Mouse (Mus musculus): ENCODE data around the gene Artn.
A peak's percentile ranks its signal among the peaks of the same experiment; 100 is the strongest.

The Artn gene

DNA sequence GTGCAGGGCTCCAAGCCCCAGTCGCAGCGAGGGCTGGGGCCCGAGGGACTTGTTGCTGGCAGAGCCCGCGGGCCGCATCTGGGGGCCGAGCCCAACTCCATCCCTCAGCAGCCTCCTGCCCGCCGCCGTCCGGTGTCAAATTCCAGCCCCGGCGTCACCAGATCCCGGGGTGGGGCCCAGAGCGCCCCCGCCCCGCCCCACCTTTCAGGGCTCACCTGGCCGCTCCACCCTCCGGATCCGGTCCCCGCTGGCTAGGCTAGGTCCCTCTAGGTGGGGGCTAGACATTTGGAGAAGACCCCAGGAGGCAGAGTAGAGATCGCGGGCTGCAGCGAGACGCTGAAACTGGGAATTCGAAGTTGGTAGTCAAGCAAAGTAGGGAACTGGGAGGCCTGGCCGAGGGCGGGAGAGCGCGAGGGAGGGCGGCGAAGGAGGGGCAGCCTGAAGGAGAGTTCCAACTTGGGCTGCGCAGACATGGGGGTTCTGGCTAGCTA lies at the start of gene Artn:
TSS of gene Artn (minus strand) at position 373 of the 491 bp plus-strand sequence.
- peak; percentile 38 to 62 for DNase-seq (ENCODE audit: inconsistent age in 2 of 2, low spot score in 1 of 2)

DNA sequence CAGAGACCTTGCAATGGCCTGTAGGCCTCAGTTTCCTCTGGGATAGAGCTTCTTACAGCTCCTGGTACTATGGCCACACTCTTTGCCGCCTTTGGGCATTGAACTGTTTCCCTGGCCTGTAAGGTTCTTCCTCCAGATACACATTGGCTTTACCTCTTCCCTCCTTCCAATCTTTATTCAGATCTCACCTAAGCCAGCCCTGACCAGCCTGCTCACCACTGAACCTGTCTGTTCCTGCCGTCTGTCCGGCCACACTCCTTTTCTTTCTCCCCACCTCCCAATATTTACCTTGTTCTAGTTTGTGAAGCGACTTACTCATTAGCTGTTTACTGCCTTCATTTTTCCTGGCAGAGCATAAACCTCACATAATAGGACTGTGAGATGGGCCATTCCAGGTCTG lies 49.6 kb upstream of the Artn start:
- no peak for DNase-seq (ENCODE audit: inconsistent age in 2 of 2, low spot score in 1 of 2)

DNA sequence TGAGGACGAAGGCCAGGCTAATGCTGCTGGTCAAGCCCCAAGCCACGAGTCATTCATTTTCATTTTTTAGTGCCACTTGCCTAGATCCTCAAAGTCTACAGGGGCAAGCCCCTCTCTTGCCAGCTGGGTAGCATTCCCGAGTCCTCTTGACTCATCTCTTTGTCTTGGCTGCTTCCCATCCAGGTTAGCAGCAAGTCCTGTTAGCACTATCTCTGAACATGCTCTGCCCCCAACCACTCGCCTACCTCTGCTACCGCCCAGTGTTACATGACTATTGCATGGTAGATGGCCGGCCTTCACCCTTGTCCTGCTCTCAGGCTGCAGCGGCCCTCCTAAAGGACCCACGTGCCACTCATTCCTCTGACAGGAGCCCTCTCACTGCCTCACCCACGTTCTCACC lies 48.7 kb upstream of the Artn start:
- no peak for DNase-seq (ENCODE audit: inconsistent age in 2 of 2, low spot score in 1 of 2)

DNA sequence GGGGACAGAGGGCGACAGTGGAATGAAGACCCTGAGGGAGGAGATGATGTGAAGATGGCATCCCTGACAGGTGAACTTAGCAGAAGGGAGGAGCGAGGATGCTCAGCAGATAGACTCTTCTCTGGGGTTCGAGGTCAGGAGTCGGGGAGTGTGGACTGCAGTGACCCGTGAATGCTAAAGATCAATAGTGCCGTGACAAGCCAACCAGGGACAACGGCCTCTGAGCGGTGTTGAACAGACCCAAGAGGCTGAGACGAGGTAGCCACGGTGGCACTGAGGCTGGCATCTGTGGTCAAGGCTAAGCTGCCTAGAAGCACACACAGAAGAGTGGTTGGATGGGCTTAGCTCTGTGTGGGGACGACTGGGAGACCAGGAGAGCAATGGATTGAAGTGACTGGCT lies 48.3 kb upstream of the Artn start:
- DNase-seq (ENCODE audit: inconsistent age in 2 of 2, low spot score in 1 of 2): no peak

DNA sequence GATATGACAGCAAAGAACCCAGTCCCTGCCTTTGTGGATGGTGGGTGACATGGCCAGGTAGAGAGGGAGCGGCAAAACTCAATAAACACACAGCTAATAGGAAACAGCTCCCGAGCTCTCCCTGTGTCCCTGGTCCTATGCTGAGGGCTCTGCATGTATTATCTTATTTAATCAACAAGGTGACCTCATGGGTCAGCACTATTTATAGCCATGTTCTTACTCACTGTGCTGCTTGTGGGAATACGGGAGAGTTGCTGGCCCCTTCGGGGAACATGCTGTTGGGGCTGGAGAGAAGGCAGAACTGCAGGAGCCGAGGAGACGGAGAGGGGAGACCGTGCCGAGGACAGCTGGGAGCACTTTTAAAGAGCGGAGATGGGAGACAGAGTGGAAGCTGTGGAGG lies 47.8 kb upstream of the Artn start:
- no peak for DNase-seq (ENCODE audit: inconsistent age in 2 of 2, low spot score in 1 of 2)

DNA sequence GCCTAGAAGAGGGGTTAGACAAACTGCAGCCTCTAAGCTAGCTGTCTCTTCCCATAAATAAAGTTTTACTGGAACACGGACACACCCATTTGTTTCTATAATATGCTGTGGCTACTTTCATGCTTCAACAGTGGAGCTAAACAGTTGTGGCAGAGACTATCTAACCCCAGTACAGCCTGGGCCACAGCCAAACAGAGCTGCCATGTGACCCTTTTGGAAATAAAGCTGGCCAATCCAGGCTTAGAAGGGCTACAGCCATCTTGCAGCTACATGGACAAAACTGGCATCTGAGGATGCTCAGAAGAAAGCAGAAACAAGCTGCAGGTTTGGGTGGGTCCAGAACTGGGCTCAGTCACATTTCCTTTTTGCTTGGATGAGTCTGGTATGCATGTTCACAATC lies 46.3 kb upstream of the Artn start:
- DNase-seq (ENCODE audit: inconsistent age in 2 of 2, low spot score in 1 of 2): no peak

DNA sequence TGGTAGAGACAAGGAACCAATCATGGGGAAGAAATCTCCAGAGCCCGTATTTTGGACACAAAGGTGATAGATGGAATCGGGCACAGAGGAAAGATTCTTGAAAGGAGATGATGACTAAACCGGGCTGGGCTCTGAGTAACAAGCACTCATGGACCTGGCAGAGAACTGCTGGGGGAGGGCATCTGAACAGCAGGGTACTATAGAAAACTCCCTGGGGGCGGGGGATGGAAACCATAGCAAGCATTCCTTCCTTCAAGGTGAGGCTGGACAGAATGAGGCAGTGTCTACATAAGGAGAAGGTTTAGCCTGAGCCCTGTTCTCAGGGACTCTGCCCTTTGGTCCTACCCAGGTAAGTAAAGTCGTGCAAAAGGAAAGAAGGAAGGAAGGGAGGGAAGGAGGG lies 45.2 kb upstream of the Artn start:
- no peak for DNase-seq (ENCODE audit: inconsistent age in 2 of 2, low spot score in 1 of 2)

DNA sequence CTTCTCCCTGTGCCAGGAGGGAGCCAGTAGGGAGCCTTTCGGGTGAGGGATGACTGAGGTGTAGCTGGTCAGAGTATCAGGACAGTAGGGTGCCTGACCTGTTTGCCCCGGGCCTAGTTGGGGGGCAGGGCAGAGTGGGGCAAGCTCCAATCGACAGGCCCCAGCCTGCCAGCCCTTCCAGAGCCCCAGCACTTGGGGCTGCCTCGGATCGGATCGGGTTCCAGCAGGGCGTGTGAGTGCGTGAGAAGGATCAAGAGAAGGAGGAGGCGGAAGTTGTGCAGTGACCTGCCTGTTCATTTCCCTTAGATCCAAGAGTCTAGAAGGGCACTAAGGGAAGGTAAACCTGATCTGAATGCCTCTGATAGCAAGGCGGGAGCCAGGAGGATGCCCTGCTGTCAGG lies 43.4 kb upstream of the Artn start:
- DNase-seq (ENCODE audit: inconsistent age in 2 of 2, low spot score in 1 of 2): no peak

DNA sequence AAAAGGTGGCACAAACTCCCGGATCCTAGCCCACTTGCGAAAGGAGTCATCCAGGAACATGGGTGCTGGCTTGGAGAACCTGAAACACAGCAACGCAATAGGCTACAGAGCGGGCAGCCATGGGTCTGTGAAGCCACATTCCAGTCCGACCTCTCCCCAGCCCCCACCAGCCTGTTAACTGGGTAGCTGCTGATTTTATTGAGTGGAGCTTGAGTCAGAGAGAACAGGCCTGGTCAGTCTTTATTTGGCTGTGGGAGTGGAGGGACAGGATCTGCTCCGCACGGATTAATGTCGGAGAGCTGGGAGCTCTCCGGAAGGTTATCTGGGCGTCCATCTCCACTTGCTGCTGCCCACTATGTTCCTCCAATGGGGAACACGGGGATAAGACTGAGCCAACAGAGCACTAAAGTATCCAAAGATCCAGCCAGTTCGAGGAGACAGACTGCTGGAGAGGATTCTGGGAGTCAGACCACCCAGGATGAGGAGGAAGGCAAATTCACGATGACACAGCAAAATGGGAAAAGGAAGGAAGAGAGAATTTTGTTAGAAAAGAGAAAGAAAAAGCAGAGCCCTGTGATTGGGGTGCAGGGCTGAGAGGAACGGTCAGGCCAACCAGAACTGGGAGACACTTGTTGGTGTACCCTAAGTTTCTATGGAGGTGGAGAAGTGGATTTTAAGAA lies 34.9 kb upstream of the Artn start:
- DNase-seq (ENCODE audit: inconsistent age in 2 of 2, low spot score in 1 of 2): no peak

DNA sequence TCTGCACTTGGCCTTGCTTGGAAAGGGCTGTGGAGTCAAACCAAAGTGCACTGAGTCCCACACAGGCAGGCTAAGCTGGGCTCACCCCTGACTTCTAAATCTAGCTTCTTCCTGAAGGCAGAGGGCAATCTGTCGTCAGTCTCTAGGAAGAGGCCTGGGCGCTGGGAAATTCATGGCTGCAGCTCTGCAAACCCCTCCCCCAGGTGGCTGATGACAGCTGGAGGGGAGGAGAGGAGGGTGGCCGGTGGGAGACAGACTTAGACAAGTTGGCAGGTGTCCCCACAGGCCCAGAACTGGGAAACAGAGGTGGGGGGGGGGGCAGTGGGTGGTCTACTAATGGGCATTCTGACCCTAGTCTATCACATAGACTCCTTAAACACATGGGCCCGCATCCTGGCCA lies 27.9 kb upstream of the Artn start:
- DNase-seq (ENCODE audit: inconsistent age in 2 of 2, low spot score in 1 of 2): no peak

DNA sequence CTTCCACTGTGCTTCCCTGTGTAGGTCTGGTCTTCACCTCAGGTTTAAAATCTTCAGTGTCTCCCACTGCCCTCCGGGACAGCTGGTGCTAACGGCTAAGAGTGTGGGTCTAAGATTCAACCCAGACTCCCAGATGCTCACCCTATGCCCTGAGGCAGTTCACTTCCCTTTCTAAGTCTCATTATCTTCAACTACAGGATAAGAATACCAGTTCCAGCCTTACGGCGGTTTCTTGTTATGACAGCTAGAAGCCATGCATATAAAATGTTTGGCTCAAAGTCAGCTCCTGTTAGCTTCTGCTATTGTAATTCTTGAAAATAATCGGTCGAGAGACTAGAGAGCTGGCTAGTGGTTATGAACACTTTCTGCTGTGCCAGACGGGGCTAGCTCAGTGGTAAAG lies 17.9 kb upstream of the Artn start:
- DNase-seq (ENCODE audit: inconsistent age in 2 of 2, low spot score in 1 of 2): no peak

DNA sequence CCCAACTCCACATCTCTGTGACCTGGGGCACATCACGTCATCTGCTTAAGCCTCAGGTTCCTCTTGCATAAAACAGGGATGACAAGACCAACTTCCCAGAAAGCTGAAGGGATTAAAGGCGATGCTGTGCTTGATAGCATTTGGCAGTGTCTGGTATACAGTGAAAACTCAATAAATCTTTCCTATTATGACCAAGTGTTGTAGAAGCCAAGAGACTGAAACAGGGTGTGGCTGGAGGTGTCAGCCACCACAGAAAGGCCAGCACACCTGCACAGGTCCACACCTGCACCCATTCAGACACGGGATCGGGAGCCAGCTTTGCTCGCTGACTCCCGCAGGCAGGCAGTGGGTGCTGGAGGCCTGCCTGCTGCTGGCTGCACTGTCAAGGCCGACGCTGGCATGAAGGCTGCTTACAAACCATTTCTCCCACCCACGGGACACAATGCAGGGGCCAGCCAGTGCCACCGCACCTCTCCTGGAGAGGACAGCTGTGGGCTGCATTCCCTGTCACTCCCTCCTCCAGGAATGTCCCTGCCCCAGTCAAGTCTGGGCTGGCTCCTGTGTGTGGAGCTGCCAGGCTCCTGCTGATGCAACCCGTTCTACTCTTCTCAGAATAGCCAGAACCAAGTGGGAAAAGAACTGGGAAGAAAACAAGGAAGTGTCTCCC lies 17.2 kb upstream of the Artn start:
- peak; percentile 69 to 82 for DNase-seq (ENCODE audit: inconsistent age in 2 of 2, low spot score in 1 of 2)

DNA sequence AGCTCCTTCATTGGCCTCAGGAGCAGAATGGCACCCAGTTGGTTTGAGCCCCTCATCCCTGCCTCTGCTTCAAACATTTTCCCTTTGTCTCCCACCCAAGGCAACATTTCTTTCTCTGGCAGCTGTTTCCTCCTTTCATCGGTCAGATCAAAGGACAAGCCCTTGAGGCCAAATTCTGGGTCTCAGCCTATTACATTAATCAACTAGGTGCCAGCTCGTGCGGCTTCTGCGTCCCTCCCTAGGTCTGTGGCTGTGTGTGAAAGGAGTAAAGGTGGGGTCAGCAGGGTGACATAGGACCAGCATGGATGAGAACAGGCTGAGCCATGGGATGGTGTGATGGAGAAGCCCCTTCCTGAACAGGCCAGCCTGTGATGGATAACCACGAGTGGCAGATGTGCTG lies 13.8 kb upstream of the Artn start:
- DNase-seq (ENCODE audit: inconsistent age in 2 of 2, low spot score in 1 of 2): peak in 1 of 2 experiments; percentile 65

DNA sequence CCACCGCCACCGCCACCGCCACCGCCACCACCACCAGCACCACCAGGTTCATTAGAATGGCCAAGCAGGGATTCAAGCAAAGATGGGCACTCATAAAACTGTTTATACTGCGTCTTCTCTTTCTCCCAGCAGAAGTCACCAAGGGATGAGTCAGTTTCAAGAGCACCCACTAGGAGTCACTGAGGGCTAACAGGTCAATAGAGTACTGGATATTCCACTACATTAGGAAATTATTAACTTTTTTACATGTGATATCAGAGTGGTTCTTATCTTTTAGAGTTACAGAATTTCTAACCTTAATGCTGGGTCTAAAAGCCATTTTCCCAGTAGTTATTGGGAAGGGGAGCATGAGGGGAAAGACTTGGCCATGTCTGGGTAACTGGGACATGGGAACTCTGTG lies 7.4 kb upstream of the Artn start:
- no peak for DNase-seq (ENCODE audit: inconsistent age in 2 of 2, low spot score in 1 of 2)

DNA sequence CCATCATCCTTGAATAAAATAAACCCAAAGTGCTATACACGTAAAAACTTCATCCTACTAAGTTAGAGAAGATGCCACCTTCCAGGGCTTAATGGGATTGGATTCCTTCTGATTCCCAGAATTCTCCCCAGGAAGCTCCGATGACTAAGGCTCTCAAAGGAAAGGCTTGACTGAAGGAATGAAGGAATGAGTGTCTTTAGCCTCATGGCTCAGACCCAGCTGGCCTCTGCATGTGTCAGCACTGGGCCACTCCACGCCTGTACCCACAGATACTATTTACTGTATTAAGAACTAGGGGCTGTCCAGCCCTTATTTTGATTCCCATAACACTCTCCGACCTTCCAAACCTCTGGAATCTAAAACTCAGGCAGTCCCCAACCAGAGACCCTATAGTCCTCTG lies 4.5 kb upstream of the Artn start:
- no peak for DNase-seq (ENCODE audit: inconsistent age in 2 of 2, low spot score in 1 of 2)

DNA sequence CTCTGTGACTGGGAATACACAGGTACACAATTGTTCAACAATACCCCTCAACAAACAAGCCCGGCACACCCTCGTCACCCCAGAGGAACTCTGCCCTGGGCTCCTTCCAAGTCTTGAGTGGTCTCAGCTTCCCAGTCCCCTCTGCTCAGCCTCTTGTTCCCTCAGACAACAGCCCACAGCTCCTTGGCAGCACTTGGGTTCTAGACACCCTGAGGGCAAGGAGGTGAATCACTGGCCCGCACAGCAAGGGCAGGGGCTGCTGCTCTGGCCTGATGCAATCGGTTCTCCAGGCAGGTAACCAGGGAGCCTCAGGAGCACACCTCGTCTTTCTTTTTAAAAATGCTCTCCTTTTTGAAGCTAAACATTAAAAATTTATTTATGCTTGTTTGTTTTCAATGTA lies 3.7 kb upstream of the Artn start:
- no peak for DNase-seq (ENCODE audit: inconsistent age in 2 of 2, low spot score in 1 of 2)

DNA sequence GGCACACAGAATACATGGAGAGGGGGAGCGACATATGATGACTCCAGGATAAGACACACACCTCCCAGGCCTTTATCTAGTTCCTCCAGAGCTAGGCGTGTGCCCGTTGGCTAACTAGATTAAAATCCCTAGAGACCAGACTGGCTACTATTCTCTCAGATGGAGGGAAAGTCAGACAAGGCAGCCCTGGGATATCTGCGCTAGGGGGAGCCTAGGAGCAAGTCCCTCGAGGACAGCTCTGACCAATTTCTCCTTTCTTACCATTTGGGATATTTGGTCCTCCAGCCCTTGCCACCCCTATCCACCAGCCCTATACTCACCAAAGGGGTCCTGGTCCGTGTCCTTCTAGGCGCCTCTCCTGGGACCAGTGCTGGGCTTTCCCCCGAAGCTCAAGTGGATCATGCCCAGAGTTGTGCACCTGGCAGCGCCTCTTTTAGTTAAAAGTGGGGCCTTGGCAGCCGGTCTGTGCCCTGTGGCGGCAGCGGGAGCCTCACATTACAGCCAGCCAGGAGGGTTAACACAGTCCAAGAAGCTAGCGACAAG lies 793 bp downstream of the Artn start:
- peak; percentile 65 to 88 for DNase-seq (ENCODE audit: inconsistent age in 2 of 2, low spot score in 1 of 2)

DNA sequence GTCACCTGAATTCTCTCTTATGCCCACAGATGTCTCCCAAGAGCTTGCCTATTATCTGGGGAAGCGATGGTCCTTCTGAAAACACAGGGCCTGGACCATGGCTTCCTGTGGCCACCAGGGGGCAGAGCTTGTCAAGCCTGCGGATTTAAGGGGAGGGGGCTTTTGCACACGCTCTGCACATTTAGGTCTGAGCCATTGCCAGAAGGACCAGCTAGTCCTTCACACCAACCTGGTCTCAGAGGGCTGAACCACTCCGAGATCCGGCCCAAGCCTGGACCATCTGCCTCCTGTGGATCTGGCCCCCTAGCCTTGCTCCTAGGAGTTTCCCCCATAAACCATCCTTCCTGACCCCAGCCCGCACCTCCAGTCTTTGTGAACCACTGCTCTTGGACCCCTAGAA lies 1.3 kb downstream of the Artn start:
- DNase-seq (ENCODE audit: inconsistent age in 2 of 2, low spot score in 1 of 2): peak in 1 of 2 experiments; percentile 54

DNA sequence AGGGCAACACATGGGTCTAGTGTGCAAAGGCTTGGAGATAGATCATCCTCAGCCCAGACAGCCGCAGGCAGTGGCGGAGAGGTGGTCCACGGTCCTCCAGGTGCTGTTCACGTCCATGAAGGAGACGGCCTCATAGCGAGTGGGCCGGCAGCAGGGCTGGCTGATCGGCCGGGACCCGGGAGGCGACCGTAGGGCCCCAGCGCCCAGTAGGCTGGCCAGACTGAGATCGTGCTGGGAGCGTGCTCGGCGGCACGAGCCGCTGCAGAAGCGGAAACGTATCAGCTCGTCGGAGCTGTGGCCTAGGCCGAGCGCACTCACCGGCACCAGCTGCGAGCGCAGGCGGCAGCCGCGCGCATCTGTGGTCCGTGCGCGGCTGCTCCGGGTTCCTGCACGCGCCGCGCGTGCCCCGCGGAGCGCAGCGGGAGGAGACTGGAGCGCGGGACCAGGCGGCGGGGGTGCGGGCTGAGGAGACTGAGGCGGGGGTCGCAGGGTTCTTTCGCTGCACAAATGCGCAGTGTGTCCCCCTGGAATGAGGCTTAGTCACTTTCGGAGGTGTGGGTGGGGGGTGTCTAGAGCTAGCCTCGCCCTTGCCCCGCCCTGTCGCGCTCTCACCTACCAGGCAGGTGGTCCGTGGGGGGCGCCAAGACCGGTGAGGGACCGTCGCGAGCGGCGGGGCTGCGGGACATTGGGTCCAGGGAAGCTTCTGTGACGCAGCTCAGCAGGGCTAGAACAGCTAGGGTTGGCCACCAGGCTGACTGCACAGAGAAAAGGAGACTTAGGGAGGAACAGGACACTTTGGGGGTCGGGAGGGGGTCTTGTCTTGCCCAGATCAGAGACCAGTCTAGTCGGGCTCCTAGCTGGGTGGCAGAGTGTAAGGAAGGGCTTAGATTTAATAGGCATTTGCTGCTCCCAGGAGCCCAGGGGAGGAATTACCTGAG lies 2.7 kb downstream of the Artn start:
- DNase-seq (ENCODE audit: inconsistent age in 2 of 2, low spot score in 1 of 2): peak; percentile 48 to 69

DNA sequence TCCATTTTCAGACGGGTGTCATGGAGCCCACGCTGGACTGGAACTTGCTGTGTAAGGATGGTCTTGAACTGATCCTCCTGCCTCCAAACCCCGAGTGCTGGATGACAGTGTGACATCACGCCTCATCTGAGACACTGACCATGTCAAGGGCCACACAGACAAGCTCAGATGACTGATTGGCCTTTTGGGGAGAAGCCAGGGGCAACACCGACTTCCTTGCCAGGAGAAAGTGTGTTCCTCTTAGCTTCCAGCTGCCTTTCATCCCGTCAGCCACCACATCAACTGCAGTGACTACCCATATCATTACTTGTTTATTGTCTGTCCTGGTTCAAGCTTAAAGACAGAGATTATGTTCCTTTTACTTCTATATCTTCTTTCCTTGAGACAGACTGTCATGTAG lies 4.6 kb downstream of the Artn start:
- no peak for DNase-seq (ENCODE audit: inconsistent age in 2 of 2, low spot score in 1 of 2)

DNA sequence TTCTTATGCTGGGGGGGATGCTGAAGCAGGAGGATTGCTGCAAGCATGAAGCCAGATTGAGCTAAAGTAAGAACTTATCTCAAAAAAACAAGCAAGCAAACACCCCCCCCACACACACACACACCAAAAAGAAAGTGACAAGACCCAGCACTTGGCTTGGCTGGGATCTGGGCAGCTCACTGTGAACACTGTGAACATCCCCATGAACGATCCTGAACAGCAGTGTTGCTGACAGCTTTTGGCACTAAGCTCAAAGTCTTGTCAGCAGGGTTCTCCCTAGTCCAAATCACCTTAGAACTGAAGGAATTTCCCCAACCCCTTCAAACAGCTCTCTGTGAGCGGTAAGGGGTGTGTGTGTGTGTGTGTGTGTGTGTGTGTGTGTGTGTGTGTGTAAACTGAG lies 6.1 kb downstream of the Artn start:
- DNase-seq (ENCODE audit: inconsistent age in 2 of 2, low spot score in 1 of 2): no peak

Data from adrenal gland, adult (tissue).